In genomic region chr1:62488871-62489270, GRCm38 (mm10) we compare ENCODE assay signal across 19 mouse cellular contexts.
DNase-seq lines count a peak whose midpoint lies in the region; ATAC-seq and TF ChIP-seq lines count a peak whose summit lies in the region.
"Had no signal": no experiment of that assay in that cellular context is flagged by ENCODE, and none has a peak within 500 bp of the region (broad histone marks: within the 10 kb centered on the region; RNA-seq: fewer than 3 reads in every experiment).

No protein-coding gene starts in this region.

- H3K27me3 ChIP-seq in forebrain, embryonic 14.5 days (replicated peaks; ENCODE audit: control insufficient read depth, insufficient read depth, low read length), result no peaks in the 10 kb centered on the region
- H3K27me3 ChIP-seq in forebrain, embryonic 10.5 days (ENCODE audit: poor library complexity, severe bottlenecking), result no peaks in the 10 kb centered on the region
- no peaks in the 10 kb centered on the region for H3K27me3 ChIP-seq in forebrain, postnatal 0 days (ENCODE audit: insufficient read depth, low read length)
- H3K27me3 ChIP-seq: embryonic facial prominence, embryonic 13.5 days; heart, embryonic 13.5 days had no signal

- peaks cover 3% of the 10 kb centered on the region for H3K4me1 ChIP-seq in forebrain, embryonic 14.5 days (ENCODE audit: control insufficient read depth, insufficient read depth, low read length)
- H3K4me1 ChIP-seq in forebrain, embryonic 10.5 days, result peaks cover 11% of the 10 kb centered on the region
- no peaks in the 10 kb centered on the region for H3K4me1 ChIP-seq in forebrain, postnatal 0 days (ENCODE audit: insufficient read depth)
- H3K4me1 ChIP-seq: embryonic facial prominence, embryonic 13.5 days; heart, embryonic 13.5 days had no signal

- 30% methylated on average over 6 of the region's 6 CpGs for WGBS in forebrain, embryonic 14.5 days
- 64% methylated on average over 6 of the region's 6 CpGs for WGBS in forebrain, embryonic 10.5 days
- WGBS in forebrain, postnatal 0 days, result 29% methylated on average over 6 of the region's 6 CpGs

- H3K4me2 ChIP-seq in forebrain, embryonic 14.5 days (ENCODE audit: low read length), result no peak overlapping the region
- H3K4me2 ChIP-seq in forebrain, postnatal 0 days (ENCODE audit: low read depth), result no peak overlapping the region
- H3K4me2 ChIP-seq: embryonic facial prominence, embryonic 13.5 days; heart, embryonic 13.5 days had no signal

- no peak overlapping the region for H3K27ac ChIP-seq in forebrain, embryonic 14.5 days (ENCODE audit: low read depth, low read length)
- no peak overlapping the region for H3K27ac ChIP-seq in forebrain, embryonic 10.5 days
- H3K27ac ChIP-seq in forebrain, postnatal 0 days (ENCODE audit: low read depth, low read length), result no peak overlapping the region
- H3K27ac ChIP-seq: embryonic facial prominence, embryonic 13.5 days; heart, embryonic 13.5 days had no signal

- no peak overlapping the region for H3K4me3 ChIP-seq in forebrain, embryonic 14.5 days (ENCODE audit: low read depth, low read length)
- H3K4me3 ChIP-seq in forebrain, embryonic 10.5 days, result no peak overlapping the region
- H3K4me3 ChIP-seq in forebrain, postnatal 0 days (ENCODE audit: low read depth, low read length), result no peak overlapping the region
- H3K4me3 ChIP-seq: embryonic facial prominence, embryonic 13.5 days; heart, embryonic 13.5 days had no signal

- TF ChIP-seq POLR2A in brain, embryonic 14.5 days (IDR thresholded peaks at IDR 0.05; ENCODE audit: borderline replicate concordance, extremely low read depth, insufficient read depth, insufficient read length, poor library complexity, severe bottlenecking), result no peak

- ATAC-seq in forebrain, embryonic 14.5 days, result peak; percentile 61; the same call in 1 of the 2 replicates
- ATAC-seq in forebrain, postnatal 0 days, result peak; percentile 94
- ATAC-seq: hindbrain, embryonic 16.5 days had no signal

- H3K36me3 ChIP-seq in forebrain, embryonic 14.5 days (ENCODE audit: control insufficient read depth, insufficient read depth, low read length), result no peaks in the 10 kb centered on the region
- no peaks in the 10 kb centered on the region for H3K36me3 ChIP-seq in forebrain, embryonic 10.5 days (replicated peaks)
- H3K36me3 ChIP-seq in forebrain, postnatal 0 days (ENCODE audit: insufficient read depth), result no peaks in the 10 kb centered on the region
- H3K36me3 ChIP-seq: embryonic facial prominence, embryonic 13.5 days; heart, embryonic 13.5 days had no signal

- H3K9ac ChIP-seq in forebrain, embryonic 14.5 days (ENCODE audit: low read length), result no peak overlapping the region
- no peak overlapping the region for H3K9ac ChIP-seq in forebrain, postnatal 0 days
- H3K9ac ChIP-seq: embryonic facial prominence, embryonic 13.5 days; heart, embryonic 13.5 days had no signal

- DNase-seq in forebrain, embryonic 14.5 days (ENCODE audit: low spot score), result peak; percentile 61
- no peak for DNase-seq in forebrain, embryonic 10.5 days (ENCODE audit: extremely low spot score, low spot score)
- DNase-seq in left cerebral cortex, adult 11 months (ENCODE audit: low spot score), result peak; percentile 5
- no peak for DNase-seq in left cerebral cortex, adult 18-20 months (ENCODE audit: low spot score in 2 of 2)
- peak; percentile 76 for DNase-seq in brain, embryonic 14.5 days (ENCODE audit: low read depth)
- DNase-seq in forebrain, postnatal 0 days, result peak; percentile 38
- no peak for DNase-seq in urinary bladder, postnatal 36 days (ENCODE audit: low spot score in 2 of 2)
- no peak for DNase-seq in frontal cortex, postnatal 36 days (ENCODE audit: low spot score in 2 of 2)
- DNase-seq: adrenal gland, postnatal 14 days; cerebellum, adult 11-12 months; cerebellum, adult 9-10 months; cerebellum, postnatal 25 days; gastrocnemius, postnatal 25 days; heart, adult 11 months; heart, postnatal 36 days; kidney, adult 11 months had no signal

- TF ChIP-seq CTCF in brain, embryonic 14.5 days (IDR thresholded peaks at IDR 0.05; ENCODE audit: borderline replicate concordance, extremely low read depth, insufficient read depth, insufficient read length), result no peak
- TF ChIP-seq CTCF in forebrain, postnatal 0 days (IDR thresholded peaks at IDR 0.05; ENCODE audit: low read depth), result no peak

- no peaks in the 10 kb centered on the region; the same call in 1 of the 2 replicates for H3K9me3 ChIP-seq in forebrain, embryonic 14.5 days (replicated peaks; ENCODE audit: control insufficient read depth, low read length)
- H3K9me3 ChIP-seq in forebrain, embryonic 10.5 days, result no peaks in the 10 kb centered on the region
- H3K9me3 ChIP-seq in forebrain, postnatal 0 days (ENCODE audit: low read length), result no peaks in the 10 kb centered on the region
- H3K9me3 ChIP-seq: embryonic facial prominence, embryonic 13.5 days had no signal

Comparison
In these comparisons a context has a peak if more than half of its experiments do, and no peak if none do; other contexts are left out.
1. DNase-seq: peak in forebrain, embryonic 14.5 days (single experiment), left cerebral cortex, adult 11 months (single experiment), brain, embryonic 14.5 days (single experiment) and forebrain, postnatal 0 days (single experiment); none in forebrain, embryonic 10.5 days (single experiment), left cerebral cortex, adult 18-20 months (0 of 2), urinary bladder, postnatal 36 days (0 of 2) and frontal cortex, postnatal 36 days (0 of 2).